Mouse (Mus musculus): Measurements from ENCODE around the gene Trp53i11. TPM values are rescaled to one million over a fixed set of nuclear protein-coding genes. Genes with fewer than 3 reads are reported as not detected.

Trp53i11 gene
- polyA plus RNA-seq, 1 experiment: 47.0 TPM

DNA sequence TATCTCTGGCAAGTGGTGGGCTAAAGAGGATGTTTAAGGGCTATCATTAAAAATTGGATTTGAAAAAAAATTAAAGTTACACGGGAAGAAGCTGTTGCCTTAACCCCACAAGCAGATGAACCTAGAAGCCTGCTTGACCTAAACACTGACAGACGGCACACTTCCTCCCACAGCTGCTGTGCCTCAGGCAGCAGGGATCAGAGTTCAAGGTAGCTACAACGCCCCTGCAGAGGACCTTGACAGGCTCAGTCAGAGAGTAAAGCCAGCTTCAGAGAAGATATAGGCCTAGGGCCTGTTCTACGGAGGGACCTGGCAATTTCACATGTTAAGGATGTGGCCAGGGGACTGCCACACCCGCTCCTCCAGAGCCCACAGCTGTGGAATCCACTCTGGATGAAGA lies 14.9 kb upstream of the Trp53i11 start:
- TF ChIP-seq CTCF (IDR thresholded peaks at IDR 0.05; ENCODE audit: extremely low read depth, insufficient read length, insufficient replicate concordance, low read depth, low read length) (no peak), POLR2A (IDR thresholded peaks at IDR 0.05; ENCODE audit: low read depth, low read length) (no peak)
- Histone ChIP-seq H3K36me3 (ENCODE audit: control insufficient read depth, insufficient read depth, low read length) (no peaks in the 10 kb centered on the region), H3K4me3 (ENCODE audit: low read depth, low read length) (no peak overlapping the region), H3K27me3 (ENCODE audit: control insufficient read depth, insufficient read depth, low read length) (no peaks in the 10 kb centered on the region), H3K4me1 (ENCODE audit: control insufficient read depth, insufficient read depth, insufficient read length, low read length) (peaks cover 10% of the 10 kb centered on the region; the same call in 1 of the 2 replicates), H3K27ac (ENCODE audit: insufficient read depth, low read depth, low read length) (no peak overlapping the region)
- WGBS: 27% methylated on average over 5 of the region's 5 CpGs

DNA sequence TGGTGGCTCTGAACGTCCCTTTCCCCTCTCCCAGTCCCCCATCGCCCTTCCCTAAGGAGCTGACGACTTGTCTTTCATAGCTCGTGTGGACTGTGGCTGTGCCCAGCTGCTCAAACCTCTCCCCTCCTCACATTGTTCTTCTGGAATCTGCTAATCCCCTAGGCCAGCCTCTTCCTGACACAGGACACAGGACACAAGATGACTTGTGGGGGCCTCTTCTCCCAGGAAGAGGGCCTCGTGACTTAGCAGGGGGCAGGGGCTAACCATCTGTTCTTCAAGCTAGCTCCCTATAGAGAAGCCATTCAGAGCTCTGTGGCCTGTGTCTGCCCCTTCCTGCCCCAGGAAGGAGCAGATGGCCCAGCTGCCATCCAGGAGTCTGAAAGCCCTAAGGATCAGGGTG lies 13.2 kb upstream of the Trp53i11 start:
- Histone ChIP-seq H3K27me3 (ENCODE audit: control insufficient read depth, insufficient read depth, low read length) (no peaks in the 10 kb centered on the region), H3K36me3 (ENCODE audit: control insufficient read depth, insufficient read depth, low read length) (no peaks in the 10 kb centered on the region), H3K27ac (ENCODE audit: insufficient read depth, low read depth, low read length) (no peak overlapping the region), H3K4me3 (ENCODE audit: low read depth, low read length) (no peak overlapping the region), H3K4me1 (ENCODE audit: control insufficient read depth, insufficient read depth, insufficient read length, low read length) (peaks cover 10% of the 10 kb centered on the region; the same call in 1 of the 2 replicates)
- TF ChIP-seq POLR2A (IDR thresholded peaks at IDR 0.05; ENCODE audit: low read depth, low read length): no peak
- WGBS: 92% methylated on average over 5 of the region's 5 CpGs

DNA sequence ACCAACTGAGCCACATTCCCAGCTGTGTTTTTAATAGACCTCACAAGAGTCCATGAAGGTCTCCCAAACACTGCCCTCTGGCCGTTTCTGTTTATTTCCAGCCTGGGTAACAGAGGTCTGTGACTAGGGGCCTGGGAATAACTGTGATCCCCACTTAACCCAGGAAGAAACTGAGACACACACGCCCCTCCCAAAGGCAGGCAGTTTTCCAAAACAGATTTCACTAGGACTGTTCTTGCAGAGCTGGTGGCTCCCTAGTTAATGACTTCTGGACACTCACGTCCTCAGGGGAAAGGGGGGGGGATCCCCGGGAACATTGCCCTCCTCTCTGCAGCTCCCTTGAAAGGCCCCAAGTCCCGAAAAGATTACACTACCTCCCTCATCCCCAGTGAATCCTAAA lies 12.1 kb upstream of the Trp53i11 start:
- 37% methylated on average over 5 of the region's 5 CpGs for WGBS
- TF ChIP-seq POLR2A (IDR thresholded peaks at IDR 0.05; ENCODE audit: low read depth, low read length): no peak
- no peak for TF ChIP-seq CTCF (IDR thresholded peaks at IDR 0.05; ENCODE audit: extremely low read depth, insufficient read length, insufficient replicate concordance, low read depth, low read length)
- H3K4me1 ChIP-seq (ENCODE audit: control insufficient read depth, insufficient read depth, insufficient read length, low read length): peaks cover 14% of the 10 kb centered on the region

GRCm38 (mm10) chr2:93175721-93176120 lies 11.6 kb upstream of the Trp53i11 start:
- TF ChIP-seq CTCF (IDR thresholded peaks at IDR 0.05; ENCODE audit: extremely low read depth, insufficient read length, insufficient replicate concordance, low read depth, low read length) (no peak), POLR2A (IDR thresholded peaks at IDR 0.05; ENCODE audit: low read depth, low read length) (no peak)
- H3K27ac ChIP-seq (ENCODE audit: insufficient read depth, low read depth, low read length): no peak overlapping the region
- H3K27me3 ChIP-seq (ENCODE audit: control insufficient read depth, insufficient read depth, low read length): peaks cover 3% of the 10 kb centered on the region; the same call in 1 of the 2 replicates
- peaks cover 15% of the 10 kb centered on the region for H3K4me1 ChIP-seq (ENCODE audit: control insufficient read depth, insufficient read depth, insufficient read length, low read length)
- no peaks in the 10 kb centered on the region for H3K36me3 ChIP-seq (ENCODE audit: control insufficient read depth, insufficient read depth, low read length)
- no peak overlapping the region for H3K4me3 ChIP-seq (ENCODE audit: low read depth, low read length)
- WGBS: 68% methylated on average over 2 of the region's 2 CpGs

More for the DNA sequence above, 12.1 kb upstream of the Trp53i11 start:
- no peaks in the 10 kb centered on the region for H3K36me3 ChIP-seq (ENCODE audit: control insufficient read depth, insufficient read depth, low read length)
- no peak overlapping the region for H3K27ac ChIP-seq (ENCODE audit: insufficient read depth, low read depth, low read length)
- H3K4me3 ChIP-seq (ENCODE audit: low read depth, low read length): no peak overlapping the region
- H3K27me3 ChIP-seq (ENCODE audit: control insufficient read depth, insufficient read depth, low read length): peaks cover 1% of the 10 kb centered on the region; the same call in 1 of the 2 replicates

DNA sequence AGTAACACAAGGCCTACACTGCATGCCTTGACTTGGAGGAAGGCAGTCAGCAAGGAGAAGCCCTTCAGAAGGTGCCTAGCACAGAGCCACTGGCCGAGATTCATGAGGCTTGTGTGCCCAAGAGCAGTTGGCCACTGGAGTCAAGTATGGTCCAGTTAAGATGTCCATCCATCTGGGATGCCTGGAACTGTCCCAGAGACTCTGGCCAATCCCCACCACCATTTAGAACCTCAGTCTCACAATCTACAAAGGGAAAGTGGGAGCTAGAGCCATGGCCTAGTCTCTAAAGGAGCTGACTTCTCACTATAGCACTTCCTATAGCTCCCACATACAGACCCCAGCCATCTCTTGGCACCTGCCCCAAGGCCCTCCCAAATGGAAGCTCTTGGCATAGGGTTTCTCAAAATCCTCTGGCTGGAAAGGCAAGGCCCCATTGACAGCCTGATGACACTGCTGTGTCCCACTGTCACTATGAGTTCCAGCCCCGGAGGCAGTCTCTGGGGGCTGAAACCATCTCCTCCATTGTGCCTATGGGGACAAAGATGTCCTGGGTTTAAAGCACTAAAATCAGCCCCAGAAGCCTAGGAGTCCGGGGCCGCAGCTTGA lies 11.1 kb upstream of the Trp53i11 start:
- TF ChIP-seq CTCF (IDR thresholded peaks at IDR 0.05; ENCODE audit: extremely low read depth, insufficient read length, insufficient replicate concordance, low read depth, low read length): no peak
- TF ChIP-seq POLR2A (IDR thresholded peaks at IDR 0.05; ENCODE audit: low read depth, low read length): no peak
- Histone ChIP-seq H3K36me3 (ENCODE audit: control insufficient read depth, insufficient read depth, low read length) (no peaks in the 10 kb centered on the region), H3K4me1 (ENCODE audit: control insufficient read depth, insufficient read depth, insufficient read length, low read length) (peaks cover 15% of the 10 kb centered on the region), H3K27me3 (ENCODE audit: control insufficient read depth, insufficient read depth, low read length) (peaks cover 3% of the 10 kb centered on the region; the same call in 1 of the 2 replicates), H3K4me3 (ENCODE audit: low read depth, low read length) (no peak overlapping the region), H3K27ac (ENCODE audit: insufficient read depth, low read depth, low read length) (no peak overlapping the region)
- WGBS: 53% methylated on average over 4 of the region's 4 CpGs

DNA sequence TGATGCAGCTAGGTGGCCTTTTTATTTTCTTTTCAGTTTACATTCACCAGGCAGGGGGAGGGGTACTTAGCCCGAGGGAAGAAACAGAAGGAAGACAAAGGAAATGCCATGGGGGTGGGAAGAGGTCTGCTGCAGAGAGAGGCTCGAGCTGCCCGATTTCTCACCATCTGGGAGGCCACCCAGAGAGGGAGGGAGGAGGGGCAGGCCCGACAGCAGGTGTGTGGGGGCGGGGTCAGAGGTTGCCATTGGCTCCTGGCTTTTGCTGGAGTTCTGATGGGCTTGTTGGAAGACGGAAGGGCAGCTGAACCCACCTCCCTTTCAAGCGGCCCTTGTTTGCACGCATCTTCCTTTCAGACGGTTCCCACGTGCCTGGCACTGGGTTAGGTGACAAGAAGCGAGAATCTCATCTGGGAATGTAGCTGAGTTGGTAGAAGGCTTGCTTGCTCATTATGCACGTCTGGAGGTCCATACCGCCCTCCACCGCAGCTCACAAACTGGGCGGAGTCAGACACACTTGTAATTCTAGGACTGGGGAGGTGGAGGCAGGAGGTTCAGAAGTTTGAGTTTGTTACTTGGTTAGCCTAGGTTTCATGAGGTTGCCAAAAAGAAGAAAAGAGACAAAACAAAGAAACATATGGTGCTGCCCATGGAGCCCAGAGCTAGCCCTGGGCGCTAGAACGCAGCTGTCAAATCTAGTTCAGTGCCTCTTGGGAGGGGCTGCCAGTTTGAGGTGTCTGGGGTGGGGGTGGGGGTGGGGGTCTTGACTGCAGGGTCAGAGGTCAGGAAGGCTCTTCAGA lies 10.3 kb upstream of the Trp53i11 start:
- TF ChIP-seq POLR2A (IDR thresholded peaks at IDR 0.05; ENCODE audit: low read depth, low read length): no peak
- no peak for TF ChIP-seq CTCF (IDR thresholded peaks at IDR 0.05; ENCODE audit: extremely low read depth, insufficient read length, insufficient replicate concordance, low read depth, low read length)
- WGBS: 21% methylated on average over 17 of the region's 17 CpGs
- Histone ChIP-seq H3K27ac (ENCODE audit: insufficient read depth, low read depth, low read length) (no peak overlapping the region), H3K4me3 (ENCODE audit: low read depth, low read length) (peak overlapping the region; percentile 35; the same call in 1 of the 2 replicates), H3K4me1 (ENCODE audit: control insufficient read depth, insufficient read depth, insufficient read length, low read length) (peaks cover 15% of the 10 kb centered on the region), H3K27me3 (ENCODE audit: control insufficient read depth, insufficient read depth, low read length) (peaks cover 3% of the 10 kb centered on the region; the same call in 1 of the 2 replicates), H3K36me3 (ENCODE audit: control insufficient read depth, insufficient read depth, low read length) (no peaks in the 10 kb centered on the region)

DNA sequence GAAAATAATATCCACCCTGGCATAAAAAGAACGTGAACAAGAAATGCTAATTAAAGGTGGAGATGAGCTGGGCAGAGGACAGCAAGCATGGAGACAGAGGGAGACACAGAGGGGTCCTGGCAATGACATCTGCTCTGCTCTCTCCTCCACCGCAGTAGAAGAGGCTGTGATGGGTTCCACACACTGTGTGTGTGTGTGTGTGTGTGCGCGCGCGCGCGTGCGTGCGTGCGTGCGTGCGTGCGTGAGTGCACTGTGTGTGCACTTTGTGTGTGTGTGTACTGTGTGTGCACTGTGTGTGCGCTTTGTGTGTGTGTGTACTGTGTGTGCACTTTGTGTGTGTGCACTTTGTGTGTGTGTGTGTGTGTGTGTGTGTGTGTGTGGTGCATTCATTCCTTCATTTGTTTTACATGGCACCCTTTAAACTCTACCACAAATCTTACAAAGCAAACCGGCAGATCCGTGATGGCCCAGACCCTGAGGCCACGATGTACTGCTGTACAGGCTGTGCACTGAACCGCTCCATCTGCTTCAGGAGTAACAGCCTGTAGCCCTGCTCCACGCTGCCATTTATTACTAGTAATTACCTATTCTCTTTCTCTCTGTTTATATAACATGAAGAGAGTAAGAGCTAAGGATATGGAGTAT lies 9.6 kb upstream of the Trp53i11 start:
- peaks cover 3% of the 10 kb centered on the region; the same call in 1 of the 2 replicates for H3K27me3 ChIP-seq (ENCODE audit: control insufficient read depth, insufficient read depth, low read length)
- TF ChIP-seq POLR2A (IDR thresholded peaks at IDR 0.05; ENCODE audit: low read depth, low read length) (no peak), CTCF (IDR thresholded peaks at IDR 0.05; ENCODE audit: extremely low read depth, insufficient read length, insufficient replicate concordance, low read depth, low read length) (no peak)
- H3K27ac ChIP-seq (ENCODE audit: insufficient read depth, low read depth, low read length): no peak overlapping the region
- H3K4me1 ChIP-seq (ENCODE audit: control insufficient read depth, insufficient read depth, insufficient read length, low read length): peaks cover 11% of the 10 kb centered on the region
- WGBS: 92% methylated on average over 20 of the region's 20 CpGs
- no peak overlapping the region for H3K4me3 ChIP-seq (ENCODE audit: low read depth, low read length)
- H3K36me3 ChIP-seq (ENCODE audit: control insufficient read depth, insufficient read depth, low read length): no peaks in the 10 kb centered on the region
